ENCODE assay signal across 12 mouse cellular contexts in the genomic region with DNA sequence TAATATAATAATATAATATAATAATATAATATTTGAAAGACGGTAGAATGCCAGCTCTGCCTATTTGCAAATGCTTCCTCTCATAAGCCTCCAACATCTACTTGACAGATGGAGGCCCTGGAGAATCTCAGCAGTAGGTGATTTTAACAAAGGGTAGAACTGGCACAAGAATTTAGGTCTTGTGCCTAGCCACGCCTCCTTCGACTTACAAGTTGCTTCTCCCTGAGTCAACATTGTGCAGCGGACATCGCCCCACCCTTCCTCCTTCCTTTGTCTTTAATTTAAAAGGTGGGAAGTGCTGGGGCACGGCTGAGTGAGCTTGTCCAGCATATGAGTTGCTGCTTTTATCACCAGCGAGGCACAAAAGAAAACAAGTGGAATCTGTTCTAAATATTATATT. TPM values are rescaled to one million over a fixed set of nuclear protein-coding genes. Genes with fewer than 3 reads are reported as not detected.
A peak's percentile ranks its signal among the peaks of the same experiment; 100 is the strongest.
DNase-seq lines count a peak whose midpoint lies in the region; ATAC-seq and TF ChIP-seq lines count a peak whose summit lies in the region.
"Had no signal": no experiment of that assay in that cellular context is flagged by ENCODE, and none has a peak within 500 bp of the region (broad histone marks: within the 10 kb centered on the region; RNA-seq: fewer than 3 reads in every experiment).

No protein-coding gene starts in this region.

- peaks cover 11% of the 10 kb centered on the region for H3K4me1 ChIP-seq in heart, embryonic 12.5 days (replicated peaks)
- H3K4me1 ChIP-seq in lung, postnatal 0 days (ENCODE audit: insufficient read depth, low read depth, low read length): no peaks in the 10 kb centered on the region
- no peaks in the 10 kb centered on the region for H3K4me1 ChIP-seq in forebrain, embryonic 14.5 days (ENCODE audit: control insufficient read depth, insufficient read depth, low read length)
- H3K4me1 ChIP-seq: midbrain, embryonic 15.5 days had no signal

- 0 out of 2 replicates have a peak, but pooled peaks have one; percentile 12 for TF ChIP-seq EP300 in lung, postnatal 0 days (IDR thresholded peaks at IDR 0.05)

- H3K9me3 ChIP-seq in heart, embryonic 12.5 days (replicated peaks): no peaks in the 10 kb centered on the region
- no peaks in the 10 kb centered on the region for H3K9me3 ChIP-seq in lung, postnatal 0 days (ENCODE audit: low read length)
- no peaks in the 10 kb centered on the region for H3K9me3 ChIP-seq in forebrain, embryonic 14.5 days (replicated peaks; ENCODE audit: control insufficient read depth, low read length)
- H3K9me3 ChIP-seq: heart, embryonic 15.5 days; midbrain, embryonic 15.5 days had no signal

- H3K27ac ChIP-seq in heart, embryonic 12.5 days (ENCODE audit: poor library complexity, severe bottlenecking): no peak overlapping the region
- H3K27ac ChIP-seq in lung, postnatal 0 days (ENCODE audit: low read length): no peak overlapping the region
- H3K27ac ChIP-seq in forebrain, embryonic 14.5 days (ENCODE audit: low read depth, low read length): no peak overlapping the region
- H3K27ac ChIP-seq: heart, embryonic 15.5 days; midbrain, embryonic 15.5 days had no signal

- TF ChIP-seq CTCF in lung, postnatal 0 days (IDR thresholded peaks at IDR 0.05): no peak

- H3K36me3 ChIP-seq in heart, embryonic 12.5 days: peaks cover 5% of the 10 kb centered on the region; the same call in 1 of the 2 replicates
- no peaks in the 10 kb centered on the region for H3K36me3 ChIP-seq in lung, postnatal 0 days (ENCODE audit: insufficient read depth, low read length)
- H3K36me3 ChIP-seq in forebrain, embryonic 14.5 days (ENCODE audit: control insufficient read depth, insufficient read depth, low read length): no peaks in the 10 kb centered on the region
- H3K36me3 ChIP-seq: heart, embryonic 15.5 days; midbrain, embryonic 15.5 days had no signal

- no peak overlapping the region for H3K4me2 ChIP-seq in heart, embryonic 12.5 days
- no peak overlapping the region for H3K4me2 ChIP-seq in lung, postnatal 0 days (replicated peaks; ENCODE audit: low read depth, low read length)
- no peak overlapping the region for H3K4me2 ChIP-seq in forebrain, embryonic 14.5 days (ENCODE audit: low read length)
- H3K4me2 ChIP-seq: heart, embryonic 15.5 days; midbrain, embryonic 15.5 days had no signal

- no peak overlapping the region for H3K4me3 ChIP-seq in heart, embryonic 12.5 days
- no peak overlapping the region for H3K4me3 ChIP-seq in lung, postnatal 0 days (ENCODE audit: low read depth, low read length)
- no peak overlapping the region for H3K4me3 ChIP-seq in forebrain, embryonic 14.5 days (ENCODE audit: low read depth, low read length)
- H3K4me3 ChIP-seq: heart, embryonic 15.5 days; midbrain, embryonic 15.5 days had no signal

- H3K9ac ChIP-seq in heart, embryonic 12.5 days: no peak overlapping the region
- no peak overlapping the region for H3K9ac ChIP-seq in lung, postnatal 0 days (replicated peaks; ENCODE audit: low read depth)
- no peak overlapping the region for H3K9ac ChIP-seq in forebrain, embryonic 14.5 days (ENCODE audit: low read length)
- H3K9ac ChIP-seq: heart, embryonic 15.5 days; midbrain, embryonic 15.5 days had no signal

- DNase-seq in heart, adult 18-20 months: peak; percentile 41 to 75
- peak; percentile 89 for DNase-seq in ZHBTc4 (ENCODE audit: low read depth, low spot score)
- DNase-seq in cerebellum, postnatal 14 days: peak; percentile 33 to 54
- DNase-seq in lung, postnatal 0 days (ENCODE audit: low spot score): peak; percentile 52
- no peak for DNase-seq in thymus, postnatal 14 days
- no peak for DNase-seq in forebrain, embryonic 14.5 days (ENCODE audit: low spot score)
- DNase-seq in adipocyte (ENCODE audit: low spot score): no peak

- no peaks in the 10 kb centered on the region for H3K27me3 ChIP-seq in heart, embryonic 12.5 days (replicated peaks)
- no peaks in the 10 kb centered on the region for H3K27me3 ChIP-seq in lung, postnatal 0 days (replicated peaks; ENCODE audit: insufficient read depth, low read length)
- no peaks in the 10 kb centered on the region for H3K27me3 ChIP-seq in forebrain, embryonic 14.5 days (replicated peaks; ENCODE audit: control insufficient read depth, insufficient read depth, low read length)
- H3K27me3 ChIP-seq: CH12.LX; heart, embryonic 15.5 days; midbrain, embryonic 15.5 days had no signal

- ATAC-seq in heart, embryonic 12.5 days (ENCODE audit: insufficient number of reproducible peaks, low FRiP score): no peak
- ATAC-seq in lung, postnatal 0 days: peak; percentile 60; the same call in 1 of the 2 replicates
- ATAC-seq in forebrain, embryonic 14.5 days: no peak
- ATAC-seq: midbrain, embryonic 15.5 days had no signal

- 71% methylated on average over 7 of the region's 7 CpGs for WGBS in heart, embryonic 12.5 days
- 36% methylated on average over 7 of the region's 7 CpGs for WGBS in lung, postnatal 0 days
- 51% methylated on average over 7 of the region's 7 CpGs for WGBS in forebrain, embryonic 14.5 days

RNA-seq across cellular contexts. Expression of a gene that starts 32.8 kb away (rescaled TPM):
- total RNA-seq in heart, adult 18-20 months (2021): 1 to 10 TPM; 1.8 to 2.0 TPM
- polyA plus RNA-seq in heart, embryonic 12.5 days (2016; fragmentation: Nextera tagmentation; extraction: Ambion mirVana): 0.32 and 0.40 TPM in 2 replicates
- polyA plus RNA-seq in lung, postnatal 0 days (2015; fragmentation: Nextera tagmentation; extraction: Ambion mirVana): 2.7 and 3.8 TPM in 2 replicates
- polyA plus RNA-seq in forebrain, embryonic 14.5 days (2014; fragmentation: Nextera tagmentation; extraction: Ambion mirVana): 0.38 TPM in 1 of 2 replicates, not detected in the other

RNA-seq across cellular contexts. Expression of a gene that starts 32.9 kb away (rescaled TPM):
- 1 to 10 TPM; 1.1 to 2.1 TPM for total RNA-seq in heart, adult 18-20 months (2021)
- 0.83 and 1.0 TPM in 2 replicates for polyA plus RNA-seq in heart, embryonic 12.5 days (2016; fragmentation: Nextera tagmentation; extraction: Ambion mirVana)
- polyA plus RNA-seq in lung, postnatal 0 days (2015; fragmentation: Nextera tagmentation; extraction: Ambion mirVana): 0.46 and 0.54 TPM in 2 replicates
- 0.10 and 0.41 TPM in 2 replicates for polyA plus RNA-seq in forebrain, embryonic 14.5 days (2014; fragmentation: Nextera tagmentation; extraction: Ambion mirVana)
- polyA plus RNA-seq: liver, adult 2 months had no signal

Comparison
In these comparisons a context has a peak if more than half of its experiments do, and no peak if none do; other contexts are left out.
1. DNase-seq: peak in heart, adult 18-20 months (2 of 2), ZHBTc4 (single experiment), cerebellum, postnatal 14 days (2 of 2) and lung, postnatal 0 days (single experiment); none in thymus, postnatal 14 days (single experiment), forebrain, embryonic 14.5 days (single experiment) and adipocyte (single experiment).